ENCODE assay signal across 8 mouse cellular contexts in the genomic region with DNA sequence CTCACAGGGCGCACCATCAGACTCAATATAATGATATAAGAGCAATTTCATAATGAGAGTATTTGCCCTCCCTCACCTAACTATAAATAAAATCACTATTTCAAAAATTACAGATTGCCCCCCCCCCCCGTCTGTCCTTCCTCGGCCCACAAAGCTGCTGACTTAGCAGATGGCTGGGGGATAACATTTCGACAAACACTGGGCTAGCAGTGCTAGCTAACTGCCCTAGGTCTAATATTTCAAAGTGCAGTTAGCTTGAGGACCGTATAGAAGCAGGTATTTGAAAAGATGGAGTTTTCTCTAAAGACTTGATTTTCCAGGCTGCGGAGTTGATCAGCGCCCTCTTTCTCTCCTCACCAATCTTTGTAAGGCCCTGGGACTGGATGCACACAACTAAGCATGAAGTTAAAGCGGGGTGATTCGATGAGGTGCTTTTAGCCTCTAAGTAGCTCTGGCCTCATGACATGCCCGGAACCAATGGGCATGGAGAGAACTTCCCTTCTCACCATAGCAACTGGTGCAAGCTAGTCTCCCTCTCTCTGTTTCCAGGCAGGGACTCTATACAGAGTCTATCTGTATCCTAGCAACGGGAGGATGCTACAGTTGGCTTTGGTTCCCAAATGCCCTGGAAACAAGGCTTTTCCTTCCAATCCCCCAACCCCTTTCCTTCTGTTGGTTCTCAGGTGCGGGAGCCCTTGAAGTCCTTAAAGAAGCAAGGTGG.
DNase-seq lines count a peak whose midpoint lies in the region; ATAC-seq lines count a peak whose summit lies in the region.

No protein-coding gene starts in this region.

- ATAC-seq in embryonic facial prominence, embryonic 11.5 days (replicated peaks; ENCODE audit: insufficient number of reproducible peaks, low FRiP score, low TSS enrichment, low read depth), result peak; percentile 57; the same call in 1 of the 2 replicates

- H3K9ac ChIP-seq in embryonic facial prominence, embryonic 11.5 days (replicated peaks; ENCODE audit: low read length), result no peak overlapping the region

- DNase-seq in embryonic facial prominence, embryonic 11.5 days (ENCODE audit: low spot score), result peak; percentile 41
- DNase-seq in embryonic facial prominence, embryonic 10.5 days (ENCODE audit: low spot score), result no peak
- DNase-seq in frontal cortex, postnatal 10 days (ENCODE audit: low spot score in 2 of 2), result peak; percentile 56 to 77
- DNase-seq in left cerebral cortex, postnatal 25 days (ENCODE audit: low spot score in 2 of 2), result peak; percentile 51 to 81
- peak; percentile 90 for DNase-seq in retina, postnatal 1 day
- DNase-seq in kidney, postnatal 4 days, result no peak
- DNase-seq in cerebellum, adult 9-11 months, result no peak
- no peak for DNase-seq in urinary bladder, postnatal 4 days (ENCODE audit: low spot score in 2 of 2)

- WGBS in embryonic facial prominence, embryonic 11.5 days, result 54% methylated on average over 12 of the region's 12 CpGs
- 63% methylated on average over 12 of the region's 12 CpGs for WGBS in embryonic facial prominence, embryonic 10.5 days

- no peaks in the 10 kb centered on the region for H3K27me3 ChIP-seq in embryonic facial prominence, embryonic 11.5 days (ENCODE audit: control insufficient read depth, insufficient read depth, low read length)
- no peaks in the 10 kb centered on the region for H3K27me3 ChIP-seq in embryonic facial prominence, embryonic 10.5 days (replicated peaks; ENCODE audit: low read depth, poor library complexity, severe bottlenecking)

- H3K36me3 ChIP-seq in embryonic facial prominence, embryonic 11.5 days (replicated peaks; ENCODE audit: control insufficient read depth, insufficient read depth, low read depth, low read length), result no peaks in the 10 kb centered on the region
- H3K36me3 ChIP-seq in embryonic facial prominence, embryonic 10.5 days (replicated peaks), result no peaks in the 10 kb centered on the region

- H3K4me2 ChIP-seq in embryonic facial prominence, embryonic 11.5 days (ENCODE audit: low read depth, low read length), result no peak overlapping the region

- no peaks in the 10 kb centered on the region for H3K9me3 ChIP-seq in embryonic facial prominence, embryonic 11.5 days (replicated peaks; ENCODE audit: control insufficient read depth, low read length)
- no peaks in the 10 kb centered on the region for H3K9me3 ChIP-seq in embryonic facial prominence, embryonic 10.5 days

- H3K4me3 ChIP-seq in embryonic facial prominence, embryonic 11.5 days (ENCODE audit: low read depth, low read length), result no peak overlapping the region
- no peak overlapping the region for H3K4me3 ChIP-seq in embryonic facial prominence, embryonic 10.5 days

- no peaks in the 10 kb centered on the region for H3K4me1 ChIP-seq in embryonic facial prominence, embryonic 11.5 days (ENCODE audit: control insufficient read depth, insufficient read depth, low read length)
- peaks cover 36% of the 10 kb centered on the region for H3K4me1 ChIP-seq in embryonic facial prominence, embryonic 10.5 days

- H3K27ac ChIP-seq in embryonic facial prominence, embryonic 11.5 days (replicated peaks; ENCODE audit: low read depth, low read length), result no peak overlapping the region
- H3K27ac ChIP-seq in embryonic facial prominence, embryonic 10.5 days (replicated peaks), result no peak overlapping the region

- intact Hi-C loops in left cerebral cortex, postnatal 25 days (cut with DNase I), result loop anchor here (2.0 to 10.0 kb wide), 4 partner anchors 143 to 389 kb away; a partner anchor contains a TSS

Comparison
In these comparisons a context has a peak if more than half of its experiments do, and no peak if none do; other contexts are left out.
1. DNase-seq: peak in embryonic facial prominence, embryonic 11.5 days (single experiment), frontal cortex, postnatal 10 days (2 of 2), left cerebral cortex, postnatal 25 days (2 of 2) and retina, postnatal 1 day (single experiment); none in embryonic facial prominence, embryonic 10.5 days (single experiment), kidney, postnatal 4 days (0 of 2), cerebellum, adult 9-11 months (single experiment) and urinary bladder, postnatal 4 days (0 of 2).